Mouse (Mus musculus): ENCODE data around the gene Gm10662. TPM values are rescaled to one million over a fixed set of nuclear protein-coding genes. Genes with fewer than 3 reads are reported as not detected.
"Not testable (repeated sequence)": the region's sequence is repeated elsewhere in the genome, so short reads cannot be mapped to it uniquely, and the experiment has no call there.

The Gm10662 gene
- total RNA-seq (2021): not detected
- long read RNA-seq, experiment 1: 0 reads
- long read RNA-seq, experiment 2: 0 reads

GRCm38 (mm10) chr7:23144380-23144779 lies at the start of gene Gm10662:
Gm10662 (minus strand) TSS chr7:23144480.
- intact Hi-C loops (cut with DNase I); DNase-seq (ENCODE audit: low spot score in 2 of 2): not testable (repeated sequence)

DNA sequence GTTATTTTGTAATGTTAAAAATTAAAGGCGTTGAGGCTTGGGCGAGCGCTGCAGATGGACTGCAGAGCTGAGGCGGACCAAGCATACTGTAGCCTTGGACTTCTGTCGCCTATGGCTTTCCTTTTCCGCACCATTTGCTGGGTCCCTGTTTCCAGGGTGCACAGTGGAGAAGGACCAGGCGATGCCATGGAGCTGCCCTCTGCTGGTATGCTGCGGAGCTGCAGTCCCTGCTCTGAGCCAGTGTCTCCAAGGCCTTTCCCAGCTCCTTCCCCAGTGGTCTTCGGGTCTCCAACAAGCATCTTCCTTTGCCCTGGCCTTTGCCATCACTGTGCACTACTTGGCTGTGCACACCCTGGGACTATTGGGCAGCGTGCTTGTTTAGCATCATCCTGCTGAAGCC lies 19.2 kb upstream of the Gm10662 start:
- DNase-seq (ENCODE audit: low spot score in 2 of 2); intact Hi-C loops (cut with DNase I): not testable (repeated sequence)

Other genes with a start within 250 kb of the Gm10662 start
- not detected for gene Gm4214, start 159.8 kb downstream of the Gm10662 start, total RNA-seq (2021)
- not detected for gene Gm4216, start 124.6 kb downstream of the Gm10662 start, total RNA-seq (2021)
- not detected for gene Vmn1r163, start 88.9 kb downstream of the Gm10662 start, total RNA-seq (2021)
- gene Gm8720, start 77.0 kb downstream of the Gm10662 start, total RNA-seq (2021): not detected
- gene Vmn1r165, start 72.9 kb upstream of the Gm10662 start, total RNA-seq (2021): not detected
- not detected for gene Vmn1r166, start 107.2 kb upstream of the Gm10662 start, total RNA-seq (2021)
- not detected for gene Gm6902, start 134.4 kb upstream of the Gm10662 start, total RNA-seq (2021)
- gene Nlrp4e, start 156.7 kb upstream of the Gm10662 start, total RNA-seq (2021): not detected
- not detected for gene Nlrp5, start 241.4 kb upstream of the Gm10662 start, total RNA-seq (2021)